In genomic region chr6:130429511-130429910, GRCm38 (mm10) we compare ENCODE assay signal across 31 mouse cellular contexts. TPM values are rescaled to one million over a fixed set of nuclear protein-coding genes. Genes with fewer than 3 reads are reported as not detected.
"Had no signal": no experiment of that assay in that cellular context is flagged by ENCODE, and none has a peak within 500 bp of the region (broad histone marks: within the 10 kb centered on the region; RNA-seq: fewer than 3 reads in every experiment).

No protein-coding gene starts in this region.

- H3K4me1 ChIP-seq: intestine, embryonic 15.5 days; limb, embryonic 12.5 days; limb, embryonic 15.5 days; midbrain, embryonic 12.5 days; midbrain, embryonic 15.5 days had no signal

- H3K9me3 ChIP-seq: intestine, embryonic 15.5 days; limb, embryonic 15.5 days had no signal

- DNase-seq: kidney, adult 18-20 months; kidney, postnatal 10 days; kidney, postnatal 36 days; layer of hippocampus, postnatal 36 days; left cerebral cortex, postnatal 4 days; liver, postnatal 0 days; lung, embryonic 14.5 days; retina, postnatal 1 day; right cerebral cortex, postnatal 25 days; thymus, adult 2 months; thymus, postnatal 14 days; thymus, postnatal 4 days had no signal

- H3K27me3 ChIP-seq: intestine, embryonic 15.5 days; limb, embryonic 12.5 days; limb, embryonic 15.5 days; midbrain, embryonic 12.5 days; midbrain, embryonic 15.5 days had no signal

- H3K4me3 ChIP-seq: intestine, embryonic 15.5 days; limb, embryonic 12.5 days; limb, embryonic 15.5 days; midbrain, embryonic 12.5 days; midbrain, embryonic 15.5 days; myocyte had no signal

- H3K27ac ChIP-seq: intestine, embryonic 15.5 days; limb, embryonic 12.5 days; limb, embryonic 15.5 days; liver, embryonic 14.5 days; macrophage; midbrain, embryonic 12.5 days; midbrain, embryonic 15.5 days; stomach, postnatal 0 days had no signal

- ATAC-seq: intestine, embryonic 15.5 days; liver, postnatal 0 days; lung, postnatal 0 days; midbrain, embryonic 15.5 days had no signal

- H3K4me2 ChIP-seq: intestine, embryonic 15.5 days; limb, embryonic 12.5 days; limb, embryonic 15.5 days; liver, embryonic 11.5 days; lung, embryonic 14.5 days; midbrain, embryonic 12.5 days; midbrain, embryonic 15.5 days had no signal

- H3K9ac ChIP-seq: intestine, embryonic 15.5 days; limb, embryonic 12.5 days; limb, embryonic 15.5 days; liver, embryonic 14.5 days; liver, postnatal 0 days; lung, embryonic 14.5 days; midbrain, embryonic 12.5 days; midbrain, embryonic 15.5 days had no signal

- H3K36me3 ChIP-seq: intestine, embryonic 15.5 days; limb, embryonic 12.5 days; limb, embryonic 15.5 days; midbrain, embryonic 12.5 days; midbrain, embryonic 15.5 days had no signal

RNA-seq across cellular contexts. Expression of gene Klra1, which starts 42.8 kb away (rescaled TPM):
- total RNA-seq: layer of hippocampus, adult 8-10 months; layer of hippocampus, postnatal 10 days; layer of hippocampus, postnatal 36 days; left cerebral cortex, adult 8-10 months; left cerebral cortex, postnatal 14 days; left cerebral cortex, postnatal 4 days had no signal
- polyA plus RNA-seq: intestine, embryonic 15.5 days; kidney, embryonic 14.5 days; limb, embryonic 12.5 days; limb, embryonic 15.5 days; liver, embryonic 11.5 days; liver, embryonic 14.5 days; liver, postnatal 0 days; lung, embryonic 14.5 days; lung, postnatal 0 days; midbrain, embryonic 12.5 days; midbrain, embryonic 15.5 days; myocyte; neural tube, embryonic 11.5 days; neural tube, embryonic 14.5 days; stomach, embryonic 14.5 days; stomach, postnatal 0 days; thymus, adult 2 months had no signal
